Mouse (Mus musculus) left cerebral cortex, adult 2 months (tissue): Measurements from ENCODE around the gene Zfyve19. TPM values are rescaled to one million over a fixed set of nuclear protein-coding genes. Genes with fewer than 3 reads are reported as not detected.
A peak's percentile ranks its signal among the peaks of the same experiment; 100 is the strongest.

ENCODE experiments used
- DNase-seq, 2 experiments: peaks; one replicate each; pipeline ENCODE4 v3.0.0; 2021 to 2022; ENCODE audit warnings: low spot score in 2 of 2, mixed read lengths in 1 of 2; ENCODE audit errors: extremely low spot score in 1 of 2
- H3K27ac ChIP-seq: fragments of 200-600 bp; 2 replicates; pipeline ENCODE4 v1.8.1; 2022
- H3K4me3 ChIP-seq: fragments of 200-600 bp; 2 replicates; pipeline ENCODE4 v1.8.1; 2022
- CTCF ChIP-seq: fragments of 200-600 bp; IDR thresholded peaks from 2 replicates; pipeline ENCODE4 v1.8.1; 2022; ENCODE audit warnings: antibody characterized with exemption, mild to moderate bottlenecking, moderate library complexity
- intact Hi-C: fragments of 180-260 bp; cut with DNase I; formaldehyde crosslinking; loops from one replicate; pipeline ENCODE4 v1.15.1; 2025
- total RNA-seq, 2 experiments: library from RNA; stranded (reverse); gene quantifications; 2 replicates each; pipeline ENCODE4 v1.2.3; 2021

Zfyve19 gene
- total RNA-seq, 2 experiments from 2014 or later: 38.0 to 41.9 TPM

DNA sequence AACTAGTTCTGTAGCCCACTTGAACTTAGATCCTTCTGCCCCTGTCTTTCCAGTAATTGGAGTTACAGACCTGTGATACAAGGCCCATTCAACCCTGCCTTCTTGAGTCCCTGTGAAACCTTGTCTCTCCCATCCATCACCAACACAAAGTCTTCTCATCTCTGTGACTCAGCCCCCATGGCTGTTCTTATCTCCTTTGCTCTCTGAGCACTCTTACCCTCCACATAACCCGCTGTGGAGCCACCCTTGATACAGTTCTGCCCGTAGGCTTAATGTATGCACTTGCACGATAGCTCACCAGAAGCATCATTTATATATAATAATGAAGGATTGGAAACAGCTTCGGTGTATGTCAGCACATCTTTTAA, 32.4 kb downstream of the Zfyve19 start:
- no peak for DNase-seq
- intact Hi-C loops: no loop called here
- Histone ChIP-seq H3K4me3 (no peak overlapping the region), H3K27ac (no peak overlapping the region)
- TF ChIP-seq CTCF: no peak

DNA sequence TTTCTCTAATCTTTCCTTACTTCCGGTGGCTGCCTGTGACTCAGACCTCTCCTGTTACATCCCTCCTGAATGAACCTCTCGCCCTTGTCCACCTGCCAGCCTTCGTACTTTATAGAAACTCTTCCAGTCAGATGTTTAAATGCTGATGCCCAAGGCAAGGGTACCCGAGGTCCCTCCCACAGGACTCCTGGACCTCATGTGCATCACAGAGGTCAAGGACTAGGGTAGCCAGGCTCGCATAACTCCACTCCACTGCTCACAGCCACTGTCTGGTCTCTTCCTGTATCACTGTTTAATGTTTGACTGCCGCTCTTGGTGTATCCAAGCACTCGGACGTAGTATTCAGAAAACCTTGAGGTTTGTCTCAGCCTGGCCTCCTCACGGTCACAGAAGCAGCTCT, 34.1 kb downstream of the Zfyve19 start:
- Histone ChIP-seq H3K27ac (no peak overlapping the region), H3K4me3 (no peak overlapping the region)
- no peak for TF ChIP-seq CTCF
- intact Hi-C loops: no loop called here
- DNase-seq: no peak

DNA sequence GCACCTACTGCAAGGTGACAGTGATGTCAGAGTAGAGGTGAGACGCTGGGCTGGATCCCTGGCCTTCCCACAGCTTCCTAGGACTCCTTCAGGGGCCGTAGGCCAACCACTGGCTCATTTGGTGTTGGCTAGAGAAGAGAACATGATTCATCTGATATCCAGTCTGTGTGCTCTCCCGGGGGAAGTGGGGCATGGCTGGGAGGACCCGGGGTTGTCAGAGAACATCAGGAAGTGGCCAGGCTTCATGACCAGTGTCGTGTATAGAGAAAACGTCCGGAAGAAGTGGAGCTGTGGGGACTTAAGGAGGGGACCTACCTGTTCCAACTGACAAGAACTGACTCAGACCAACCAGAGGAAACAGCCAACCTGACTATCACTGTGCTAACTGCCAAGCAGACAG, 36.8 kb downstream of the Zfyve19 start:
- no peak for DNase-seq
- TF ChIP-seq CTCF: no peak
- no peak overlapping the region for H3K4me3 ChIP-seq
- H3K27ac ChIP-seq: no peak overlapping the region
- intact Hi-C loops: no loop called here

DNA sequence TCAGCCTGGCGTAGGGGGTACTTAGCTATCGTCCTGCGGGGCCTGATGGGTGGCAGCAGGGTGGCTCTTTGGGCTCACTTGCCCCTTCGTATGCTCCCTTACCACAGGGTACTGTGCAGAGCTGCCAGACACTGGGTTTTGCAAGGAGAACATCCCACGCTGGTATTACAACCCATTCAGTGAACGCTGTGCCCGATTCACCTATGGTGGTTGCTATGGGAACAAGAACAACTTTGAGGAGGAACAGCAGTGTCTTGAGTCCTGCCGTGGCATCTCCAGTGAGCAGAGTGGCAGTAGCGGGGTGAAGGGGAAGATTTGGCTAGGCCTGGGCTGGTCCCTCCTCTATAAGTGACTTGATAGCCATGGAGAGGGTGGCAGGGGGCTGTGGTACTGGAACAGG, 39.5 kb downstream of the Zfyve19 start:
- Histone ChIP-seq H3K4me3 (no peak overlapping the region), H3K27ac (no peak overlapping the region)
- no peak for TF ChIP-seq CTCF
- peak in 1 of 2 experiments; percentile 27 for DNase-seq
- intact Hi-C loops: no loop called here

DNA sequence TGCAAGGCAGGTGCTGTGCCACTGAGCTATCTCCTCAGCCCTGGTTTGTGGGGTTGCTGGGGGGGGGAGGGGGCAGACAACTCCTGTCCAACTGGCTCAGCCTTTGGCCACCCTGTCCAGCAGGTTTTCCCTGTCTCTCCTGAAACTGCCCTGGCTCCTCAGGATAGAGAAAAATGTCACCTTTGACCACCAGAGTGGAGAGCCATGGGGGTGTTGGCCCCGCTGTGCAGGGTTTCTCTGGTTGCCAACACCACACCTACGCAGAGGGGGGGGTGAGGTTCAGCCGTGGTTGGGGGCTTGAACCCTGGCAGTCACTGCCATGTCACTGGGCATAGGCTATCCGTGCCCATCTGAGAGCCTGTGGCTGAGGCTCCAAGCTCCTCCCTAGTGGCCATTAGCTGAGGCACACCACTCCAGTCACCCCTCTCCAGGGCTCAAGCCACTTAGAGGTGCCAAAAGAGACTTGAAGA, 41.2 kb downstream of the Zfyve19 start:
- no peak for DNase-seq
- no peak overlapping the region for H3K4me3 ChIP-seq
- no peak for TF ChIP-seq CTCF
- intact Hi-C loops: loop anchor here (5.0 kb wide), 1 partner anchor 188 kb away; no protein-coding TSS in a partner anchor
- no peak overlapping the region for H3K27ac ChIP-seq

DNA sequence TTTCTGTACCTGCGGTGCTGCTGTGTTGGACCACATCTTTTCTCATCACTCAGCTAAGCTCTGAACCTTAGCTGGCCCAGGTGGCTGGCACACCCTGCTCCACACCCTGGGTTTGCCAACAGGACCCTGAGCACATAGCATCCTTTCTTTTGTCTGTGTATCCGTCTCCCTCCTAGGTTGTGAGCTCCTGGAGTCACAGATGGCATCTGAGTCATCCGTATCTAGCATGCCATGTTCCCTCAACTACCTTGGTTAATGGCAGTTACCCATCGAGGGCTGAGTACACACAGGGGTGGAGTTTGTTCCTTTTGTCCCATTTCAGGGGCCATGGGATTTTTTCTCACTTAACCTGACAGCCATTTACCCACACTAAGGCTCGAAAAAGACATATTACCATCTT, 42.0 kb downstream of the Zfyve19 start:
- H3K27ac ChIP-seq: no peak overlapping the region
- TF ChIP-seq CTCF: no peak
- H3K4me3 ChIP-seq: no peak overlapping the region
- no peak for DNase-seq
- intact Hi-C loops: loop anchor here (5.0 kb wide), 1 partner anchor 187 kb away; no protein-coding TSS in a partner anchor

DNA sequence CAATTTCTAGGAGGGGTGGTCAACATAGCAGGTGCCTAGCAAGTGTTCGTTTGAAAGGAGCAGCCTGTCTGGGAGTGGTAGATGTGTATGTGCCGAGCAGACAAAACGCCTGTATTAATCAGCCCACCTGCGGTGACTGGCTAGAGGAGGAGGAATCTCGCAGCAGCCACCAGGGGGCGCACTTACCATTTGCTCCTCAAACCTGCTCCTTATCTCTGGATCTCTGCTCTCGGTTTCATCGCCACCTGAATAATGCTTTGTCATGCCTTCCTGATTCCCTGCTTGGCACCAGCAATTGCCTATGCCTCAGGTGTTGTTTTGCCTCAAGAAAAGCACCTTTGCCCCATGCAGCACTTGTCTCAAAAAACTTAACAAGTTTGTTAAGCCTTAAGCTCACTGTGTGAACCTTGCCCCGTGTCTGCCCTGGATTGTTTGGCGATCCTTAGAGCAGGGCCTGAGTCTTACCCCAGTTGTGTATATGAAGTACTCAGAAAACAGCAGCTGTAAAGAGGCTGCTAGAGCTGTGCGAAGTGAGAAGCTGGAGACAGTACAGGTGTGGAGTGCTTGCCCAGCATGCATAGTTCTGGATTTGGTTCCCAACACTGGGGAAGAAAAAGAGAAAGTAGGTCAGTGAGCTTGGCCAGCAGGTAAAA, 42.5 kb downstream of the Zfyve19 start:
- Histone ChIP-seq H3K27ac (no peak overlapping the region), H3K4me3 (no peak overlapping the region)
- peak; percentile 95 for TF ChIP-seq CTCF
- DNase-seq: peak; percentile 77 to 80
- intact Hi-C loops: loop anchor here (1.0 to 5.0 kb wide), 2 partner anchors 37 to 186 kb away; partner anchors contain the start of gene Vps18

DNA sequence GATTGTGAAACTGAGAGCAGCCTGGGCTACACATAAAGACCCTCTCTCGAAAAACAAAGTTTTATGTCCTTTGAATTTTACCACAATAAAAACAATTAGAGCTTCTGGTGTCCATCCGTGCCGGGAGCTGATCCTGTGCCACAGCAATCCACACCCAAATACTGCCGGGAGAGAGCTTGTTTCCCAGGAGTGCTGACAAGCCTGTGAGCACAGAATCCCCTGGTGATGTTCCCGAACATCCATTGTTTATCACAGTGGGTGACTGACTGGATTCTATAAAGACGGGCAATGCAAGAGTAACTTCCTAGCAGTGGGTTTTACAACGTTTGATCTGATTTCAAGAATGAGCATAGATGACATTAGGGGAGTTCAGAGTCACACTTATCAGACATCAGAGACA, 46.6 kb downstream of the Zfyve19 start:
- Histone ChIP-seq H3K4me3 (no peak overlapping the region), H3K27ac (no peak overlapping the region)
- intact Hi-C loops: loop anchor here (5.0 kb wide), 1 partner anchor 182 kb away; no protein-coding TSS in a partner anchor
- no peak for DNase-seq
- TF ChIP-seq CTCF: no peak

DNA sequence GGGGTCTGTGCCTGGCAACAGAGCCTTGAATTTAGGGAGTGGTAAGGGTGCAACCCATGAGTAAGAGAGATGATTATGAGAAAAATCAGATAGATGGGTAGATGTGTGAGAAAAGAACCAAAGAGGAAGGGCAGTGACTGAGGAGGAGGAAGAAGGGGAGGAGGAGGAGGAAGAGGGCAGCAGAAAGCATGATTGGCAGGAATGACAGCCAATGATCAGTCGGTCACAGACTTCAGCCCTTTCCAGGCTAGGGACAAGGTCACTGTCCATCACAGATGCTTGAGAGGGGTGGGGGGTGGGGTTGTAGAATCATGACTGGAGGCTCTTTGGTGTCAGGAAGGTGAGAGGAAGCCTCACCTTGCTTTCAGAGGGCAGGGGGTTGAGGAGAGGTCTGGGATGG, 52.1 kb downstream of the Zfyve19 start:
- DNase-seq: no peak
- TF ChIP-seq CTCF: no peak
- no peak overlapping the region for H3K4me3 ChIP-seq
- intact Hi-C loops: no loop called here
- no peak overlapping the region for H3K27ac ChIP-seq

DNA sequence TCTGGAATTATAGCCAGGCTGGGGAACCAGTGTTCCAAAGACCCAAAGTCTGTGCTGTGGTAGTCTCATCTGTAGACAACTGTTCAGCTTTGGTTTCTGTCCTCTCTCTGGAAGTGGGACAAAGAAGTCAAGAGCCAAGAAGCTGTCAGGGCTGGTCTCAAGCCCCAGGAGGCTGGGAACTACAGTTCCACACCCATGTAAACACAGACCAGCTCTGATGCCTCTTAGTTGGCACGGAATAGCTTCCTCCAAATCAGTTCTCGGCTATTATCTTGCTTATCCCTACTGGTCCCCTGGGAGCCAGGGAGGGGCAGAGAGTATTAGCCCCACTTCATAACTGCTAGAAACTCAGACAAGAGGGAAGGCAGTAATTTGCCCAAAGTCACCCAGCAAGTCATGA, 52.9 kb downstream of the Zfyve19 start:
- H3K4me3 ChIP-seq: no peak overlapping the region
- TF ChIP-seq CTCF: no peak
- no peak overlapping the region for H3K27ac ChIP-seq
- no peak for DNase-seq
- intact Hi-C loops: no loop called here

DNA sequence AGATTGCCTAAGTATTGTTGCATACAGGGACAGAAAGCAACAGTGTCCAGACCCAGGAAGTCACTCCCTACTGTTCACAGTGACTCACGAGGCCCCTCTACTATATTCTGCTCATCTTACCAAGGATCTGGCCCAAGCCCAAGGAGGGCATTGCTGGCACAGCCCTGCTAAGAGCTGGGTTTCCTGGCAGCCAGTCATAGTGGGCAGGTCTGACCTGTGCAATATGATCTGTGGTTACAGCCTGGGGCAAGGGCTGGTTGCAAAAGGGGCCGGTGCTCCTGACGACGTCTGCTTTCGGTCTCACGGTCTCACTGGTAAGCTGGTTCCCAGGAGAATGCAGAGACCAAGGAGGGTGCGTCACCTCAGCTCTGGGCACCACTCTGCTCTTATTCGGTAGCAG, 54.6 kb downstream of the Zfyve19 start:
- no peak for DNase-seq
- no peak overlapping the region for H3K27ac ChIP-seq
- TF ChIP-seq CTCF: no peak
- intact Hi-C loops: no loop called here
- no peak overlapping the region for H3K4me3 ChIP-seq

DNA sequence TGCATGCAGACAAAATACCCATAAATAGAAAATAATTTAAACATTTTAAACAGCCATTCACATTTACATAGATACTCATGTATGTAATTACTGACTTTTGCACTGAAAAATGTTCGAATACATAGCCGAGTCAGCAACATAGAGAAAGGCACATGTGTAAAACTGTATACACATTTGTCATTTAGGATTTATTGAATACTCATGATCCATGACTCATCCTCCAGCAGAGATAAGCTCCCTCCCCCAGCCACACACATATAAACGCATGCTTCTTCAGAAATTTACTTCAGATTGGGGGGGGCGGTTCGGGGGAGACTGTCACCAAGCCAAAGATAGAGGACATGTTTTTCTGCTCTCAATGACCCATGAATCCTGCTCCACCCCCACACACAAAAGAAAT, 55.4 kb downstream of the Zfyve19 start:
- H3K4me3 ChIP-seq: no peak overlapping the region
- no peak for TF ChIP-seq CTCF
- DNase-seq: no peak
- intact Hi-C loops: no loop called here
- H3K27ac ChIP-seq: no peak overlapping the region

Other genes starting within 250 kb of the Zfyve19 start
- 10 to 100 TPM; 46.1 to 49.7 TPM for gene Ccdc32, start 179.2 kb upstream of the Zfyve19 start, total RNA-seq
- gene Rpusd2, start 173.8 kb upstream of the Zfyve19 start, total RNA-seq: 1 to 10 TPM; 7.7 to 7.8 TPM
- under 1 TPM; 0.07 to 0.19 TPM for gene Knl1, start 161.5 kb upstream of the Zfyve19 start, total RNA-seq
- under 1 TPM; 0.82 to 0.97 TPM for gene Rad51, start 95.8 kb upstream of the Zfyve19 start, total RNA-seq
- 10 to 100 TPM; 62.4 to 62.9 TPM for gene Rmdn3, start 51.6 kb upstream of the Zfyve19 start, total RNA-seq
- not detected for gene Gchfr, start 40.8 kb upstream of the Zfyve19 start, total RNA-seq
- not detected for gene Gm14137, start 34.1 kb upstream of the Zfyve19 start, total RNA-seq
- 10 to 100 TPM; 15.5 to 19.3 TPM for gene Dnajc17, start 178 bp downstream of the Zfyve19 start, total RNA-seq
- not detected for gene Ppp1r14d, start 21.3 kb downstream of the Zfyve19 start, total RNA-seq
- 1 to 10 TPM in 1 of 2 experiments, under 1 TPM in 1; 0.96 to 1.2 TPM for gene Spint1, start 28.7 kb downstream of the Zfyve19 start, total RNA-seq
- gene Rhov, start 62.7 kb downstream of the Zfyve19 start, total RNA-seq: 10 to 100 TPM in 1 of 2 experiments, 1 to 10 TPM in 1; 9.8 to 11.1 TPM
- gene Vps18, start 80.1 kb downstream of the Zfyve19 start, total RNA-seq: 10 to 100 TPM; 47.2 to 50.8 TPM
- gene Dll4, start 117.2 kb downstream of the Zfyve19 start, total RNA-seq: 1 to 10 TPM; 2.3 to 2.4 TPM
- gene Chac1, start 142.6 kb downstream of the Zfyve19 start, total RNA-seq: 1 to 10 TPM; 7.5 to 8.7 TPM